Mouse (Mus musculus) stomach, postnatal 0 days (tissue): ENCODE data around the gene Safb. TPM values are rescaled to one million over a fixed set of nuclear protein-coding genes. Genes with fewer than 3 reads are reported as not detected.
"Not testable (repeated sequence)": the region's sequence is repeated elsewhere in the genome, so short reads cannot be mapped to it uniquely, and the experiment has no call there.

ENCODE experiments used
- ATAC-seq: fragments of 200-750 bp; cut with Nextera tagmentation; 2 replicates; pipeline ENCODE4 v1.8.0; 2017; ENCODE audit not compliant: low FRiP score, low TSS enrichment
- DNase-seq: peaks from one replicate; pipeline ENCODE4 v3.0.0-alpha.2; 2016; ENCODE audit warnings: low spot score
- H3K27ac ChIP-seq: fragments of 300-500 bp; sonication (generic); replicated peaks from 2 replicates; pipeline ENCODE4 v1.5.1; 2014; ENCODE audit warnings: mild to moderate bottlenecking, control low read depth
- H3K27me3 ChIP-seq: fragments of 300-500 bp; sonication (generic); 2 replicates; pipeline ENCODE4 v1.6.1; 2014; ENCODE audit warnings: low read length; ENCODE audit not compliant: control insufficient read depth, insufficient read depth
- H3K36me3 ChIP-seq: fragments of 300-500 bp; sonication (generic); 2 replicates; pipeline ENCODE4 v1.6.1; 2014; ENCODE audit warnings: low read length, mixed read lengths; ENCODE audit not compliant: control insufficient read depth, insufficient read depth
- H3K4me1 ChIP-seq: fragments of 300-500 bp; sonication (generic); replicated peaks from 2 replicates; pipeline ENCODE4 v1.6.1; 2014; ENCODE audit warnings: antibody characterized with exemption; ENCODE audit not compliant: control insufficient read depth, insufficient read depth
- H3K4me2 ChIP-seq: fragments of 300-500 bp; sonication (generic); replicated peaks from 2 replicates; pipeline ENCODE4 v1.6.1; 2014; ENCODE audit warnings: low read depth, mild to moderate bottlenecking, control low read depth, moderate library complexity
- H3K4me3 ChIP-seq: fragments of 300-500 bp; sonication (generic); 2 replicates; pipeline ENCODE4 v1.5.1; 2014; ENCODE audit warnings: low read depth, low read length, control low read depth
- H3K9ac ChIP-seq: fragments of 300-500 bp; sonication (generic); 2 replicates; pipeline ENCODE4 v1.6.1; 2014; ENCODE audit warnings: mild to moderate bottlenecking, low read length, control low read depth, mixed read lengths
- H3K9me3 ChIP-seq: fragments of 300-500 bp; sonication (generic); 2 replicates; pipeline ENCODE4 v1.6.1; 2016; ENCODE audit warnings: low read length; ENCODE audit not compliant: control insufficient read depth
- CTCF ChIP-seq: IDR thresholded peaks from 2 replicates; pipeline ENCODE4 v1.5.1; 2016; ENCODE audit warnings: antibody characterized with exemption, low read depth, mild to moderate bottlenecking, moderate library complexity
- EP300 ChIP-seq: optimal IDR thresholded peaks from 2 replicates; pipeline ENCODE3; 2016; ENCODE audit warnings: antibody characterized with exemption
- WGBS: fragments of 180-500 bp; shearing (Covaris S2); extraction: QIAGEN DNeasy Blood & Tissue Kit; methylation state at CpG from one replicate; pipeline ENCODE4 v1.1.7; 2014; 5-methylcytosine and 5-hydroxymethylcytosine counted together
- polyA plus RNA-seq: library from polyadenylated mRNA; unstranded; fragments of >200 nt; fragmentation: Nextera tagmentation; extraction: Ambion mirVana; gene quantifications from 2 replicates; pipeline ENCODE4 v1.2.1, GENCODE M21; 2015

The Safb gene
- polyA plus RNA-seq, 1 experiment from 2014 or later = 34.7 TPM

DNA sequence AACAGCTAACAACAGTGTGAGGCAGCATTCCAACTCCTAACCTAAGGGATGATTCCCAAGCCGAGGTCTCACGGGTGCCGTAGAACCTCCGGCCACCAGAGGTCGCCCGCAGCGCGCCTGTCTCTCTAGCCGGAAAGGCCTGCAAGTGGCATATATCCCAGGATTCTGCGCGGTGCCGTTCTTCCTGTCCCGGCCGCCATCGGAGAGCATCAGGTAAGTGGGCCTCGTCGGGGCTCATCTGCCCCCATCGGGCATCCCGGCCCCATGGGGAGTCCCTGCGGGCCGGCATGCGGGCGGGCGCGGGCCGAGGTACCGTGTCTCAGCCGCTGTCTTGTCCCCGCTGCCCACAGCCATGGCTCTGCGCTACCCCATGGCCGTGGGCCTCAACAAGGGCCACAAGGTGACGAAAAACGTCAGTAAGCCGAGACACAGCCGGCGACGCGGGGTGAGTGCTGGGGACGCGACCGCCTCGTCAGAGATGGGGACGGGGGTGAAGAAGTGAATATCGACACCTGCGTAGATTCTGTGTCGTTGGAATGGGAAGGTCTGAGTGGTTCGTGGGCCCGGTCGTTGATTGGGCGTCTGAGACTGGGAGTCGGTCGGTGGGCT, 28.7 kb downstream of the Safb start, which contains the start of gene Rpl36:
Gene Rpl36 (plus strand): TSS at position 181 of the 609 bp plus-strand sequence.
- ATAC-seq (peak; percentile 55), DNase-seq (peak; percentile 95)
- TF ChIP-seq EP300 (peak; percentile 37), CTCF (peak; percentile 99)
- peak within 1 kb of the TSS; percentile 81 for H3K4me3 ChIP-seq
- H3K4me1 ChIP-seq = peaks cover 4% of the 10 kb centered on the region; the same call in 1 of the 2 replicates
- peak within 1 kb of the TSS; percentile 77 for H3K4me2 ChIP-seq
- under 1% methylated on average over 52 of the region's 52 CpGs for WGBS
- H3K27ac ChIP-seq = peak within 1 kb of the TSS; percentile 96
- H3K9ac ChIP-seq = peak within 1 kb of the TSS; percentile 85
- H3K9me3 ChIP-seq = no peaks in the 10 kb centered on the region
- H3K27me3 ChIP-seq = no peaks in the 10 kb centered on the region
- H3K36me3 ChIP-seq = peaks cover 16% of the 10 kb centered on the region

GRCm38 (mm10) chr17:56613893-56614292, 29.3 kb downstream of the Safb start:
- not testable (repeated sequence) for H3K27me3 ChIP-seq, ATAC-seq
- peak overlapping the region; percentile 85 for H3K9ac ChIP-seq

DNA sequence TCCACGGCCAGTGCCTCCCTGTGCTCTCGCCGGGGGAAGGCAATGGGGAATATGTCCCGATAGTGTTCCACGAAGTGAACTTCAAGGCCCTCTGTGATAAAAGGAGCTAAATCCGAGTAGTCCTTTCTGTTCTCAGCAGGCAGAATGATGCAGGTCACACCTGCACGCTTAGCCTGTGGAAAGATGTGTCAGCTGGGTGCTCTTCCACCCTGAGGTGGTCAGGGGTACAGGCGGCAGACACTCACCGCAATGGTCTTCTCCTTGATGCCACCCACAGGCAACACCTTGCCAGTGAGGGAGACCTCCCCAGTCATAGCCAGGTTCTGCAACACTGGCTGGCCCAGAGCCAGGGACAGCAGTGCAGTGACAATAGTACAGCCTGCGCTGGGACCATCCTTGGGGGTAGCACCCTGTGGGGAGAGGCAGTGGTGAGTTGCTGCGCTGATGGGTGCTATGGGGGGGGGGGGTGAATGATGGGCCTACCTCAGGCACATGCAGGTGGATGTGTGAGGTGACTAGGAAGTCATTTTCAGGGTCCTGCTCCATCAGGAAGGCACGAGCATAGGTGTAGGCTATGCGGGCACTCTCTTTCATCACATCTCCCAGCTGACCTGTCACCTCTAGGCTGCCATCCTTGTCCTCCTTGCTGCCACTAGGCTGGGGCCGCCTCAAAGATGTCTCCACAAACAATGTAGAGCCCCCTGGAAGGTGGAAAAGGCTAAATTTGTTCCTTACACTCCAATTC, 29.9 kb downstream of the Safb start:
- Histone ChIP-seq H3K27me3 (no peaks in the 10 kb centered on the region), H3K4me2 (peak overlapping the region; percentile 77), H3K9me3 (no peaks in the 10 kb centered on the region), H3K9ac (peak overlapping the region; percentile 85), H3K4me3 (peak overlapping the region; percentile 81), H3K4me1 (peaks cover 4% of the 10 kb centered on the region; the same call in 1 of the 2 replicates), H3K27ac (peak overlapping the region; percentile 96; the same call in 1 of the 2 replicates), H3K36me3 (peaks cover 20% of the 10 kb centered on the region)
- ATAC-seq (no peak), DNase-seq (peak; percentile 39)
- no peak for TF ChIP-seq CTCF
- 18% methylated on average over 14 of the region's 14 CpGs for WGBS

More at GRCm38 (mm10) chr17:56613893-56614292, 29.3 kb downstream of the Safb start:
- H3K27ac ChIP-seq = peak overlapping the region; percentile 96
- not testable (repeated sequence) for H3K4me1 ChIP-seq, H3K9me3 ChIP-seq
- H3K4me3 ChIP-seq = peak overlapping the region; percentile 81
- peak overlapping the region; percentile 77 for H3K4me2 ChIP-seq
- 0% methylated on average over 26 of the region's 26 CpGs for WGBS
- DNase-seq = peak; percentile 49
- H3K36me3 ChIP-seq = peaks cover 17% of the 10 kb centered on the region

GRCm38 (mm10) chr17:56615136-56615784, 30.6 kb downstream of the Safb start:
- Histone ChIP-seq H3K27ac (no peak overlapping the region), H3K36me3 (peaks cover 26% of the 10 kb centered on the region), H3K4me2 (peak overlapping the region; percentile 77), H3K4me3 (no peak overlapping the region), H3K9ac (peak overlapping the region; percentile 85), H3K27me3 (no peaks in the 10 kb centered on the region), H3K4me1 (peaks cover 1% of the 10 kb centered on the region; the same call in 1 of the 2 replicates), H3K9me3 (no peaks in the 10 kb centered on the region)
- DNase-seq (peak; percentile 62), ATAC-seq (peak; percentile 15; the same call in 1 of the 2 replicates)
- 61% methylated on average over 11 of the region's 11 CpGs for WGBS
- TF ChIP-seq EP300 = no peak

GRCm38 (mm10) chr17:56615792-56616191, 31.2 kb downstream of the Safb start:
- Histone ChIP-seq H3K4me2 (no peak overlapping the region), H3K9ac (no peak overlapping the region), H3K36me3 (peaks cover 27% of the 10 kb centered on the region), H3K27ac (no peak overlapping the region), H3K27me3 (no peaks in the 10 kb centered on the region), H3K4me1 (no peaks in the 10 kb centered on the region; the same call in 1 of the 2 replicates), H3K9me3 (no peaks in the 10 kb centered on the region), H3K4me3 (no peak overlapping the region)
- 83% methylated on average over 4 of the region's 4 CpGs for WGBS
- no peak for DNase-seq
- TF ChIP-seq CTCF (no peak), EP300 (no peak)
- no peak for ATAC-seq
